Mouse (Mus musculus) liver, embryonic 13.5 days (tissue): Measurements from ENCODE around the gene D7Ertd443e. TPM values are rescaled to one million over a fixed set of nuclear protein-coding genes. Genes with fewer than 3 reads are reported as not detected.

Source experiments
- ATAC-seq: fragments of 200-750 bp; cut with Nextera tagmentation; 2 replicates; pipeline ENCODE4 v1.8.0; 2017; ENCODE audit warnings: low read depth, mild to moderate bottlenecking, moderate number of reproducible peaks, moderate library complexity
- DNase-seq: peaks from one replicate; pipeline ENCODE4 v3.0.0; 2022
- H3K27ac ChIP-seq: fragments of 300-500 bp; sonication (generic); 2 replicates; pipeline ENCODE4 v1.5.1; 2015; ENCODE audit warnings: moderate library complexity, mild to moderate bottlenecking, inconsistent platforms
- H3K27me3 ChIP-seq: fragments of 300-500 bp; sonication (generic); 2 replicates; pipeline ENCODE4 v1.6.1; 2015; ENCODE audit warnings: mild to moderate bottlenecking, inconsistent platforms
- H3K36me3 ChIP-seq: fragments of 300-500 bp; sonication (generic); 2 replicates; pipeline ENCODE4 v1.6.1; 2015; ENCODE audit warnings: mild to moderate bottlenecking, inconsistent platforms
- H3K4me1 ChIP-seq: fragments of 300-500 bp; sonication (generic); replicated peaks from 2 replicates; pipeline ENCODE4 v1.6.1; 2015; ENCODE audit warnings: inconsistent platforms
- H3K4me2 ChIP-seq: fragments of 300-500 bp; sonication (generic); 2 replicates; pipeline ENCODE4 v1.6.1; 2015; ENCODE audit warnings: inconsistent platforms, mild to moderate bottlenecking, moderate library complexity
- H3K4me3 ChIP-seq: fragments of 300-500 bp; sonication (generic); replicated peaks from 2 replicates; pipeline ENCODE4 v1.5.1; 2015; ENCODE audit warnings: mild to moderate bottlenecking, inconsistent platforms
- H3K9ac ChIP-seq: fragments of 300-500 bp; sonication (generic); 2 replicates; pipeline ENCODE4 v1.6.1; 2015; ENCODE audit warnings: mild to moderate bottlenecking, inconsistent platforms
- H3K9me3 ChIP-seq: fragments of 300-500 bp; sonication (generic); replicated peaks from 2 replicates; pipeline ENCODE4 v1.6.1; 2016; ENCODE audit warnings: inconsistent platforms
- WGBS: fragments of 180-500 bp; shearing (Covaris S2); methylation state at CpG from one replicate; pipeline ENCODE4 v1.1.7; 2015; ENCODE audit not compliant: insufficient replicate concordance; 5-methylcytosine and 5-hydroxymethylcytosine counted together
- polyA plus RNA-seq: library from polyadenylated mRNA; unstranded; fragments of >200 nt; fragmentation: Nextera tagmentation; extraction: Ambion mirVana; gene quantifications from 2 replicates; pipeline ENCODE4 v1.2.1, GENCODE M21; 2015

D7Ertd443e gene
- not detected in 2 replicates for polyA plus RNA-seq

DNA sequence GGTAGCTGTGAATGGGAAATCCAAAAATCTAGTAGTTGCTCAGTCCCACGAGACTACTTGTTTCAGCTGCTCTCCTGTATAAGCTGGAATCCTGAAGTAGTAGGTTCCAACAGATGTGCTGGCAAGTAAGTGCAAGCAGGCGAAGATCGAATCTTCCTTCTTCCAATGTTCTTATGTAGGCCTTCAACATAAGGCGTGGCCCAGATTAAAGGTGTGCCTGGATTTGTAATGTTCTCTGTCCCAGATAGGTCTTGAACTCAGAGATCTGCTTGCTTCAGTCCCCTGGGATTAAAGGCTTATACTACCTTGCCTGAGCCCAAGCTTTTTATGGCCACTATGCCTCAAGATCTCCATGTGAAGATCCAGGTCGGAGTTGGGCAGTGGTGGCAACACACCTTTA, at the start of gene D7Ertd443e:
Gene D7Ertd443e, minus strand, starts transcription at position 101 of the 400 bp plus-strand sequence.
- Histone ChIP-seq H3K4me1 (no peaks in the 10 kb centered on the region), H3K9ac (no peak within 1 kb of the TSS), H3K27me3 (no peaks in the 10 kb centered on the region), H3K27ac (no peak within 1 kb of the TSS), H3K4me3 (no peak within 1 kb of the TSS), H3K9me3 (no peaks in the 10 kb centered on the region), H3K36me3 (no peaks in the 10 kb centered on the region), H3K4me2 (no peak within 1 kb of the TSS)
- WGBS = 62% methylated on average over 5 of the region's 5 CpGs
- no peak for DNase-seq
- ATAC-seq = no peak

DNA sequence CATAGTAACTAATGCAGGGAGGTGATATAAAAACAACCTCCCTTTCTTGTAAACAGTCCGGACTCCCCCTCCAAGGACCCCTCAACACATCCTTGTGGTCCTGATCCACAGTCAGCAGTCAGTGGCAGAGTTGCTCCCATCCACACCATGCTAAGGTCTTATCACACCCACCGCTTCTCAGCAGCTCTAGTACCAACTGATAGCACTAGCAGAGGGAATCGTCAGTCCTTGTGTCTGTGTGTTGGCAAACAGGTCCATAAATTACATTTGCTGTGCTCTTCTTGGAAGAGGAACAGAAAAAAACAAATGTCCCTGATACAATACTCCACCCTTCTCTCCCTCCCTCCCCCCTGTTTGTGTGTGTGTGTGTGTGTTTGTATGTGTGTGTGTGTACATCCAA, 46.2 kb upstream of the D7Ertd443e start:
- WGBS = 62% methylated on average over 3 of the region's 3 CpGs
- no peak for DNase-seq

DNA sequence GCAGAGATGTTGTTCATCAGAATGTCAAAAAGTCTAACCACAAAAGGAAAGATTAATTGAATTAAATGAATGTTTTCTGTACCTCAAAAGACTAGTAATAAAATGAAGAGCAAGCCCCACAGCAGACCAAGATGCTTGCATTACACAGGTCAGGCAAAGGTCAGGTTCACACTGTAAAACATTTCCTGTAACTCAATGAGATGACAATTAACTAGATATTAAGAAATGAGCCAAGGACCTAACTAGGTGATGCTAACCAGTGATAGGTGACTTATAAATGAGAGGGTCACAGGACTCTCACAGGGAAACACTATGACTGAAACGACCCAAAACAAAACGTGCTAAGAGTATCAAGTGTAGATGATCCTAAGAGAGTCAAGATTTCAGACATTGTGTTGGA, 43.2 kb upstream of the D7Ertd443e start:
- H3K27ac ChIP-seq = no peak overlapping the region
- H3K36me3 ChIP-seq = no peaks in the 10 kb centered on the region
- no peak overlapping the region for H3K4me3 ChIP-seq
- DNase-seq (no peak), ATAC-seq (no peak)
- no peaks in the 10 kb centered on the region for H3K4me1 ChIP-seq
- 67% methylated on average over 2 of the region's 2 CpGs for WGBS
- no peaks in the 10 kb centered on the region for H3K9me3 ChIP-seq
- H3K9ac ChIP-seq = no peak overlapping the region
- H3K27me3 ChIP-seq = no peaks in the 10 kb centered on the region
- no peak overlapping the region for H3K4me2 ChIP-seq

More for the DNA sequence above, 46.2 kb upstream of the D7Ertd443e start:
- H3K4me3 ChIP-seq = no peak overlapping the region
- ATAC-seq = no peak
- H3K4me2 ChIP-seq = no peak overlapping the region
- H3K4me1 ChIP-seq = no peaks in the 10 kb centered on the region
- no peak overlapping the region for H3K9ac ChIP-seq
- no peak overlapping the region for H3K27ac ChIP-seq
- H3K9me3 ChIP-seq = no peaks in the 10 kb centered on the region
- no peaks in the 10 kb centered on the region for H3K36me3 ChIP-seq
- H3K27me3 ChIP-seq = no peaks in the 10 kb centered on the region

DNA sequence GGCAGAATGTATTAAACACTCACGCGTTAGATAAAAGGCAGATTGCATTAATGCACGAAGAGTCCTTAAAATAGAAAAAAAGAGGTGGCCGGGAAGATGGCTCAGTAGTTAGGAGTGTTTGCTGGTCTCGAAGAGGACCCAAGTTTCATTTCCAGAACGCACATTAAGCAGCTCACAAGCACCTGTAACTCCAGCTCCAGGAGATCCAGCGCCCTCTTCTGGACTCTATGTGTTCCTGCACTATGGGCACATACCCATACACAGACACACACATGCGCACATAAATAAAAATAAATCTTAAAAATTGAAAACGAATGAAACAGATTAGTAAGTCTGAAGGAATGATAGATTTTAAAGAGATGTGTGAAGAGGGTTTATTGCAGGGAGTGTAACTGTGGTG, 29.6 kb upstream of the D7Ertd443e start:
- Histone ChIP-seq H3K4me1 (no peaks in the 10 kb centered on the region), H3K4me3 (no peak overlapping the region), H3K9me3 (no peaks in the 10 kb centered on the region), H3K9ac (no peak overlapping the region), H3K4me2 (no peak overlapping the region), H3K27me3 (no peaks in the 10 kb centered on the region), H3K27ac (no peak overlapping the region), H3K36me3 (no peaks in the 10 kb centered on the region)
- ATAC-seq = no peak
- DNase-seq = no peak
- WGBS = 82% methylated on average over 9 of the region's 9 CpGs

GRCm38 (mm10) chr7:134414005-134414690, 28.7 kb upstream of the D7Ertd443e start:
- Histone ChIP-seq H3K27ac (no peak overlapping the region), H3K4me1 (no peaks in the 10 kb centered on the region), H3K4me2 (no peak overlapping the region), H3K9me3 (no peaks in the 10 kb centered on the region), H3K36me3 (no peaks in the 10 kb centered on the region), H3K4me3 (no peak overlapping the region), H3K9ac (no peak overlapping the region), H3K27me3 (no peaks in the 10 kb centered on the region; the same call in 1 of the 2 replicates)
- 23% methylated on average over 14 of the region's 14 CpGs for WGBS
- DNase-seq (no peak), ATAC-seq (no peak)

GRCm38 (mm10) chr7:134408641-134409040, 23.2 kb upstream of the D7Ertd443e start:
- no peaks in the 10 kb centered on the region; the same call in 1 of the 2 replicates for H3K27me3 ChIP-seq
- no peak overlapping the region for H3K9ac ChIP-seq
- no peaks in the 10 kb centered on the region for H3K36me3 ChIP-seq
- ATAC-seq (no peak), DNase-seq (no peak)
- H3K9me3 ChIP-seq = no peaks in the 10 kb centered on the region
- H3K4me2 ChIP-seq = no peak overlapping the region
- no peak overlapping the region for H3K4me3 ChIP-seq
- no peak overlapping the region for H3K27ac ChIP-seq
- no peaks in the 10 kb centered on the region for H3K4me1 ChIP-seq
- 72% methylated on average over 13 of the region's 13 CpGs for WGBS

DNA sequence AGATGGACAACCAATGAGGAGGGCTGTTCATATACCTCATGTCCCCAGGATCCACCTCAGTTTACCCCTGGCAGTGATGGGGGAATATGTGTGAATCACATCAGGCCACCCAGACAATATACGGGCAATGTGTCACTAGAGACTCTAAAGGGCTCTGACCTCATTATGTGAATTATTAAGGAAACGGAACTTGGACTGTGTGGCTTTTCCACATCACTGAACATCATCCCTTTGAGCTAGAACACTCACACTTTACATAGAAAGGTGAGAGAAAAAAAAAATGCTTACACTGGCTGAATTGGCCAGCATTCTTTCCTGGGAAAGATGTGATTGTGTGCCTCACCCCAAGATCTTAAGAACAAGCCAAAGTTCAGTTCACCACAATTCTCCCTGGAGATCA, 15.3 kb upstream of the D7Ertd443e start:
- no peaks in the 10 kb centered on the region for H3K36me3 ChIP-seq
- 63% methylated on average over 2 of the region's 2 CpGs for WGBS
- H3K4me2 ChIP-seq = no peak overlapping the region
- H3K9me3 ChIP-seq = no peaks in the 10 kb centered on the region
- H3K27me3 ChIP-seq = no peaks in the 10 kb centered on the region
- H3K9ac ChIP-seq = no peak overlapping the region
- no peak overlapping the region for H3K4me3 ChIP-seq
- DNase-seq (no peak), ATAC-seq (no peak)
- H3K4me1 ChIP-seq = no peaks in the 10 kb centered on the region
- no peak overlapping the region for H3K27ac ChIP-seq

DNA sequence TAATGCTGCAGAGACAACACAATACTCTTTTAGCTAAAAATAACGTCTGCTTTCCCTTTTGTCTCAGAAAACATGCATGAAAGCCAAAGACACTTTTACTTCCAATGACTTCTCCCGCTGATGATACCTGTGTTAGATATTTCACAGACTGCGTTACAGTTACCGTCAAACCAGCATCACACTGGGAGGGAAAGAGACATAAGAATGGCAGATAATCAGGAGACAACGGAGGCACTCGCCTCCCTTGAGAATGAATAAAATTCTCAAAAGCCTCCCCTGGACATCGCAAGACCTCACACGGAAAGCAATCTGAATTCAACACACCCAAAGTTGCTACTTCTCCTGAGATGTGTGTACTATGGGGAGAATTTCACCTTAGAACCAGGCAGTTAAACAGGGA, 11.3 kb upstream of the D7Ertd443e start:
- Histone ChIP-seq H3K4me3 (no peak overlapping the region), H3K4me1 (no peaks in the 10 kb centered on the region), H3K27ac (no peak overlapping the region), H3K4me2 (no peak overlapping the region), H3K9ac (no peak overlapping the region), H3K27me3 (no peaks in the 10 kb centered on the region), H3K36me3 (no peaks in the 10 kb centered on the region), H3K9me3 (no peaks in the 10 kb centered on the region)
- 68% methylated on average over 8 of the region's 8 CpGs for WGBS
- no peak for DNase-seq
- ATAC-seq = no peak

DNA sequence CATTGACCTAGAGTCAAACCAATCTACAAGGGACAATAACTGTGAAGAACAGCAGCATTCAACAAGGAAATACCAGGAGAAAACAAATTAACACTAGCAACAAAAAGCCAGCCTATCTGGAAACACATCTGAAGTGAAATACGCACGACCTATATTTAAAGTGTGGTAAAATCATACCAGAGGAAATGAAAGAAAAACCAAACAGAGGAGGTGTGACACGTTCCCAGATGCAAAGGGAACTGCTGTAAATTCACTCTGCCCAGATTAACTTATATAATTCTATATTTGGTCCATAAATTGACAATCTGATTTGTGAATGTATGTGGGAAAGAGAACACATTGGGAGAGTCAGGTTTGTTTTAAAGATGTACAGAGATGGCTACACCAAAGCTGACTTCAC, 2.7 kb downstream of the D7Ertd443e start:
- H3K36me3 ChIP-seq = no peaks in the 10 kb centered on the region
- H3K27ac ChIP-seq = no peak overlapping the region
- ATAC-seq = no peak
- no peak overlapping the region for H3K9ac ChIP-seq
- no peak overlapping the region for H3K4me3 ChIP-seq
- 46% methylated on average over 3 of the region's 3 CpGs for WGBS
- no peaks in the 10 kb centered on the region for H3K9me3 ChIP-seq
- no peak overlapping the region for H3K4me2 ChIP-seq
- H3K27me3 ChIP-seq = no peaks in the 10 kb centered on the region
- H3K4me1 ChIP-seq = no peaks in the 10 kb centered on the region
- no peak for DNase-seq

DNA sequence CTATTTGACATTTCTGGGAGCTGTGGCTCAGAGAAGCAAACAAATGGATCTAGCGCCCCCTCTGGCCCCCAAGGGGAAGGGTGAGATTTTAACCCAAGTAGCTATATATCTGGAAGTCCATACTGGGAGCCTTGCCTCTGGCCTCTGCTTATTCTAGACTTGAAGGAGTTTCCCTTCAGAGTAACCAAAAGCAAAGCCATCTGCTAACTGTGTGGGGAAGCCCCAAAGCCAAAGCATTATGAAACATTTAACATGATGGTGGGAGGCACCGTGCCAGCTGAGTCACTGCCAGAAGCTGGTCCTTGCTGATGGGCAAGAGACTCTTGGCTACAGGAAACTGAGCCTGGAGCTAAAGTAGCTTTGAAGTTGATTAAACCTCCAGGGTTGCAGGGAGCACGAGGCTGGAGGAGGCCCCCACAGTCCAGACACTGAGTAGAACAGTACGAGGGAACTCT, 4.0 kb downstream of the D7Ertd443e start:
- Histone ChIP-seq H3K27me3 (no peaks in the 10 kb centered on the region), H3K9me3 (no peaks in the 10 kb centered on the region)
- WGBS = 40% methylated on average over 4 of the region's 4 CpGs

GRCm38 (mm10) chr7:134378273-134378672, 7.2 kb downstream of the D7Ertd443e start:
- H3K4me2 ChIP-seq = no peak overlapping the region
- no peak overlapping the region for H3K9ac ChIP-seq
- no peak overlapping the region for H3K27ac ChIP-seq
- ATAC-seq = no peak
- 34% methylated on average over 4 of the region's 4 CpGs for WGBS
- no peaks in the 10 kb centered on the region for H3K36me3 ChIP-seq
- H3K4me1 ChIP-seq = no peaks in the 10 kb centered on the region
- DNase-seq = no peak
- no peaks in the 10 kb centered on the region for H3K27me3 ChIP-seq
- H3K9me3 ChIP-seq = no peaks in the 10 kb centered on the region
- no peak overlapping the region for H3K4me3 ChIP-seq

More for the DNA sequence above, 4.0 kb downstream of the D7Ertd443e start:
- DNase-seq (no peak), ATAC-seq (no peak)
- no peaks in the 10 kb centered on the region for H3K36me3 ChIP-seq
- H3K9ac ChIP-seq = no peak overlapping the region
- H3K4me3 ChIP-seq = no peak overlapping the region
- H3K4me1 ChIP-seq = no peaks in the 10 kb centered on the region
- H3K4me2 ChIP-seq = no peak overlapping the region
- H3K27ac ChIP-seq = no peak overlapping the region

DNA sequence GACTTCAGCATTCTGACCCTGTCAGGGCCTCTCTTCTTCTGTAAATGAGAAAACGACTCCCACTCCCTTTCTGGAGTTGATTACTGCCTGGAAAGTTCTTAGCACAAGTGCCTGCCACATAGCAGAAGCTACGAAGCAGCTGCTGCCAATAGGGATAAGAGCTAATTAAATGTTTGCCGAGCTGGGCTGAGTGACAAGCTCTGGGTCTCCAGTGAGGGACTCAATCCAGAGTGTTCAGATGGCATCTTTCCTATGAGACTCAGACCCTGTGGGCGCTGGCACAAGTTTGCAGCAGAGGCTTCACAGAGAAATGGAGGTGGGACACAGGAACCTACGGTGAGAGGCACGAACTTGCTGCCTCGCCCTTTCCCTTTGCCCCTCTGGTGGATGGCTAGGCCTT, 8.7 kb downstream of the D7Ertd443e start:
- Histone ChIP-seq H3K9me3 (no peaks in the 10 kb centered on the region), H3K9ac (no peak overlapping the region), H3K27ac (no peak overlapping the region), H3K4me3 (no peak overlapping the region), H3K27me3 (no peaks in the 10 kb centered on the region), H3K36me3 (no peaks in the 10 kb centered on the region), H3K4me2 (no peak overlapping the region), H3K4me1 (no peaks in the 10 kb centered on the region)
- 60% methylated on average over 7 of the region's 7 CpGs for WGBS
- DNase-seq (no peak), ATAC-seq (no peak)
